Mouse (Mus musculus) CH12.LX (cell line): Measurements from ENCODE around the gene Zdhhc13. TPM values are rescaled to one million over a fixed set of nuclear protein-coding genes. Genes with fewer than 3 reads are reported as not detected.

Experiments used
- DNase-seq: peaks from one replicate; pipeline ENCODE4 v3.0.0-alpha.2; 2013; ENCODE audit errors: extremely low read depth
- H3K27ac ChIP-seq: 2 replicates; pipeline ENCODE4 v1.5.1; 2012; ENCODE audit warnings: low read depth, mild to moderate bottlenecking, control low read depth, moderate library complexity; ENCODE audit not compliant: insufficient read depth
- H3K27me3 ChIP-seq: replicated peaks from 2 replicates; pipeline ENCODE3; 2012; ENCODE audit warnings: inconsistent platforms
- H3K36me3 ChIP-seq, 2 experiments: replicated peaks in 1 of 2; 2 replicates each; pipeline versions ENCODE3 to v1.6.1; 2012; ENCODE audit warnings: inconsistent platforms in 1 of 2, low read length in 1 of 2, mild to moderate bottlenecking in 1 of 2, mixed read lengths in 1 of 2, moderate library complexity in 1 of 2; ENCODE audit not compliant: control insufficient read depth in 1 of 2, insufficient read depth in 1 of 2
- H3K4me1 ChIP-seq, 2 experiments: 2 replicates each; pipeline ENCODE4 v1.6.1; 2012; ENCODE audit warnings: inconsistent platforms in 1 of 2, moderate library complexity in 1 of 2; ENCODE audit not compliant: insufficient read depth in 2 of 2, control insufficient read depth in 1 of 2
- H3K4me2 ChIP-seq: 2 replicates; pipeline ENCODE4 v1.6.1; 2012; ENCODE audit warnings: low read depth, mild to moderate bottlenecking, control low read depth; ENCODE audit not compliant: poor library complexity, insufficient read depth, severe bottlenecking
- H3K4me3 ChIP-seq, 3 experiments: fragments of 150-350 bp in 1 of 3; sonication (generic) in 1 of 3; replicated peaks in 1 of 3; 2 replicates each; pipeline versions ENCODE3 to v1.5.1; 2011 to 2012; ENCODE audit warnings: low read depth in 2 of 3, low read length in 2 of 3, mild to moderate bottlenecking in 2 of 3, moderate library complexity in 2 of 3, control low read depth in 1 of 3, improper control_type of control experiment in 1 of 3, inconsistent platforms in 1 of 3, mixed read lengths in 1 of 3; ENCODE audit not compliant: poor library complexity in 1 of 3
- H3K79me2 ChIP-seq: replicated peaks from 2 replicates; pipeline ENCODE4 v1.6.1; 2012; ENCODE audit warnings: mild to moderate bottlenecking, moderate library complexity; ENCODE audit not compliant: control insufficient read depth, poor library complexity, insufficient read depth, severe bottlenecking; ENCODE audit errors: extremely low read depth
- H3K9ac ChIP-seq: 2 replicates; pipeline ENCODE4 v1.6.1; 2012; ENCODE audit warnings: low read depth, mild to moderate bottlenecking, control low read depth, moderate library complexity; ENCODE audit not compliant: insufficient read depth
- H3K9me3 ChIP-seq: replicated peaks from 2 replicates; pipeline ENCODE3; 2012; ENCODE audit warnings: low read length, inconsistent platforms, mixed read lengths
- CHD2 ChIP-seq: IDR thresholded peaks from 2 replicates; pipeline ENCODE4 v1.6.1; 2011; ENCODE audit warnings: low read length, improper control_type of control experiment
- CTCF ChIP-seq, 2 experiments: IDR thresholded peaks in 1 of 2; conservative IDR thresholded peaks in 1 of 2; 2 replicates each; pipeline ENCODE4 v1.5.1; 2011 to 2012; ENCODE audit warnings: low read depth in 2 of 2, low read length in 2 of 2, improper control_type of control experiment in 1 of 2, inconsistent platforms in 1 of 2, mild to moderate bottlenecking in 1 of 2, moderate library complexity in 1 of 2
- GABPA ChIP-seq: IDR thresholded peaks from 2 replicates; pipeline ENCODE4 v1.6.1; 2012; ENCODE audit warnings: low read depth, low read length, improper control_type of control experiment, inconsistent platforms; ENCODE audit not compliant: insufficient replicate concordance
- JUN ChIP-seq: IDR thresholded peaks from 2 replicates; pipeline ENCODE4 v1.6.1; 2011; ENCODE audit warnings: low read depth, mild to moderate bottlenecking, low read length, improper control_type of control experiment, moderate library complexity; ENCODE audit not compliant: insufficient read depth
- JUND ChIP-seq: conservative IDR thresholded peaks from 2 replicates; pipeline ENCODE4 v1.6.1; 2011; ENCODE audit warnings: low read depth, low read length, improper control_type of control experiment
- KAT2A ChIP-seq: IDR thresholded peaks from 2 replicates; pipeline ENCODE4 v1.6.1; 2012; ENCODE audit warnings: low read length, improper control_type of control experiment, inconsistent platforms; ENCODE audit not compliant: insufficient replicate concordance
- MAX ChIP-seq: IDR thresholded peaks from 2 replicates; pipeline ENCODE4 v1.6.1; 2011; ENCODE audit warnings: low read length, improper control_type of control experiment
- MYC ChIP-seq: IDR thresholded peaks from 2 replicates; pipeline ENCODE4 v1.6.1; 2011; ENCODE audit warnings: low read depth, mild to moderate bottlenecking, improper control_type of control experiment, low read length
- RAD21 ChIP-seq: IDR thresholded peaks from 2 replicates; pipeline ENCODE4 v1.6.1; 2011; ENCODE audit warnings: low read depth, mild to moderate bottlenecking, low read length, improper control_type of control experiment, moderate library complexity
- SIN3A ChIP-seq: IDR thresholded peaks from 2 replicates; pipeline ENCODE4 v1.6.1; 2012; ENCODE audit warnings: low read length, improper control_type of control experiment, inconsistent platforms
- SMC3 ChIP-seq: IDR thresholded peaks from 2 replicates; pipeline ENCODE4 v1.6.1; 2011; ENCODE audit warnings: low read depth, low read length, improper control_type of control experiment
- ZC3H11A ChIP-seq: IDR thresholded peaks from 2 replicates; pipeline ENCODE4 v1.6.1; 2012; ENCODE audit warnings: low read depth, mild to moderate bottlenecking, inconsistent platforms, low read length, improper control_type of control experiment
- ZNF384 ChIP-seq: IDR thresholded peaks from 2 replicates; pipeline ENCODE4 v1.6.1; 2012; ENCODE audit warnings: low read depth, low read length, improper control_type of control experiment, inconsistent platforms
- dilution Hi-C: fragments of 300-500 bp; cut with MboI; formaldehyde crosslinking; loops from 2 replicates; pipeline ENCODE4 v1.14.3; 2020; ENCODE audit warnings: low sequenced_read_pairs; ENCODE audit not compliant: extremely low pct_unique_long_range_greater_than_20kb, extremely low pct_ligation_motif_present
- in situ Hi-C: fragments of 300-500 bp; cut with MboI; formaldehyde crosslinking; loops from 3 replicates; pipeline ENCODE4 v1.14.3; 2019; ENCODE audit warnings: low sequenced_read_pairs, low pct_ligation_motif_present, low pct_unique_long_range_greater_than_20kb, mixed read lengths
- polyA plus RNA-seq: library from polyadenylated mRNA; unstranded; fragments of >175 nt; gene quantifications from 2 replicates; pipeline ENCODE4 v1.2.1, GENCODE M21; 2012; ENCODE audit warnings: low read depth; ENCODE audit not compliant: insufficient read length
- total RNA-seq, 2 experiments: library from RNA; depleted of rRNA; stranded (reverse); fragments of 300-350 nt in 1 of 2; fragments of >200 nt in 1 of 2; gene quantifications; 2 replicates each; pipeline ENCODE4 v1.2.3; 2012 to 2014

The Zdhhc13 gene
- total and polyA plus RNA-seq, 3 experiments: 19.9 to 74.3 (median 32.3) TPM

- TF ChIP-seq JUND (no peak), CTCF (conservative IDR thresholded peaks at IDR 0.05 in 1 of 2, IDR thresholded peaks at IDR 0.05 in 1 of 2; ENCODE audit: low read depth in 2 of 2, low read length in 2 of 2) (peak in 1 of 2 experiments; percentile 33; a peak in 1 of 4 replicates), JUN (no peak), ZC3H11A (no peak), MAX (no peak)
- TF ChIP-seq, all 38 proteins: peak for 1
- H3K9ac ChIP-seq: no peak overlapping the region
- no peak overlapping the region for H3K27ac ChIP-seq
- H3K27me3 ChIP-seq: peaks cover 2% of the 10 kb centered on the region
- dilution Hi-C loops (no loop called here), in situ Hi-C loops (no loop called here)
- no peaks in the 10 kb centered on the region for H3K9me3 ChIP-seq
- no peaks in the 10 kb centered on the region for H3K79me2 ChIP-seq
- H3K4me3 ChIP-seq: no peak overlapping the region
- H3K4me1 ChIP-seq: no peaks in the 10 kb centered on the region
- H3K36me3 ChIP-seq: no peaks in the 10 kb centered on the region
- DNase-seq: no peak
- H3K4me2 ChIP-seq: no peak overlapping the region
These were observed 58.0 kb downstream of the Zdhhc13 start for GRCm38 (mm10) chr7:48846755-48847154.

GRCm38 (mm10) chr7:48847820-48848650 is 59.2 kb downstream of the Zdhhc13 start, which contains the start of gene Csrp3:
Csrp3 (minus strand) TSS chr7:48848033.
- no peak within 1 kb of the TSS for H3K4me3 ChIP-seq
- in situ Hi-C loops: no loop called here
- dilution Hi-C loops: no loop called here
- no peaks in the 10 kb centered on the region for H3K36me3 ChIP-seq
- no peak for DNase-seq
- H3K79me2 ChIP-seq: no peaks in the 10 kb centered on the region
- TF ChIP-seq ZNF384 (no peak), SIN3A (no peak), MYC (no peak), GABPA (no peak), ZC3H11A (no peak), SMC3 (no peak), KAT2A (no peak), RAD21 (no peak), MAX (no peak), CHD2 (no peak)
- H3K4me2 ChIP-seq: no peak within 1 kb of the TSS
- no peaks in the 10 kb centered on the region for H3K4me1 ChIP-seq
- H3K9me3 ChIP-seq: no peaks in the 10 kb centered on the region
- no peak within 1 kb of the TSS for H3K9ac ChIP-seq
- no peak within 1 kb of the TSS for H3K27ac ChIP-seq
- peaks cover 2% of the 10 kb centered on the region for H3K27me3 ChIP-seq
